Mouse (Mus musculus) layer of hippocampus, postnatal 14 days (tissue): ENCODE results near the gene Tmem14a. TPM values are rescaled to one million over a fixed set of nuclear protein-coding genes. Genes with fewer than 3 reads are reported as not detected.

Experiments used
- total RNA-seq, 2 experiments: library from RNA; stranded (reverse); gene quantifications; 2 replicates each; pipeline ENCODE4 v1.2.3; 2021

Gene Tmem14a
- total RNA-seq, 2 experiments from 2014 or later = 20.8 to 21.9 TPM

Other genes with a start within 250 kb of the Tmem14a start
- gene Tram2, start 139.3 kb upstream of the Tmem14a start, total RNA-seq = 1 to 10 TPM; 1.9 to 2.3 TPM
- 1 to 10 TPM in 1 of 2 experiments, under 1 TPM in 1; 0.53 to 1.6 TPM for gene Gsta3, start 22.0 kb downstream of the Tmem14a start, total RNA-seq
- gene Khdc1a, start 131.1 kb downstream of the Tmem14a start, total RNA-seq = not detected
- not detected for gene Khdc1c, start 149.8 kb downstream of the Tmem14a start, total RNA-seq
- gene Khdc1b, start 165.0 kb downstream of the Tmem14a start, total RNA-seq = not detected